18 mouse cellular contexts compared by ENCODE assay signal in the genomic region with DNA sequence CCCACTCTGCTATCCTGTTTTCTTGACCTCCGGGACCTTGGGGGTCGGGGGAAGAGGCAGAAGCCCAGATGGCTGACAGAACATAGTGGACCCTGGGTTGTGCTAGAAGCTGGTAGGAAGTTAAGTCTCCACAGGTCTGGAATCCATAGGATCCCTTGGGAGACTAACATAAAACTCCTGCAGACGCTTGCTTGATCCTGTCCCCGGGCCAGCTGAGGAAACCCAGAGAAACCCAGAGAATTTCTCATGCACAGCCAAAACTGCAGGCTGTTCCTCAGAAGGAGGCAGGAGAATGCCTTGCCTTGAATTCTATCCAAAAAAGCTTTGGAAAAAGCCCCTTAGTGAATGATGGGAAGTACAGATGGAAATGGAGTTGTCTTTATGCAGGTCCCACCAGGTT. TPM values are rescaled to one million over a fixed set of nuclear protein-coding genes. Genes with fewer than 3 reads are reported as not detected.
DNase-seq lines count a peak whose midpoint lies in the region; ATAC-seq lines count a peak whose summit lies in the region.
"Had no signal": no experiment of that assay in that cellular context is flagged by ENCODE, and none has a peak within 500 bp of the region (broad histone marks: within the 10 kb centered on the region; RNA-seq: fewer than 3 reads in every experiment).

No protein-coding gene starts in this region.

- H3K4me2 ChIP-seq in neural tube, embryonic 11.5 days (ENCODE audit: low read depth), result peak overlapping the region; percentile 58
- H3K4me2 ChIP-seq in forebrain, embryonic 16.5 days (ENCODE audit: low read length), result peak overlapping the region; percentile 92
- H3K4me2 ChIP-seq in neural tube, embryonic 15.5 days, result peak overlapping the region; percentile 81
- H3K4me2 ChIP-seq: stomach, embryonic 15.5 days had no signal

- no peak for ATAC-seq in neural tube, embryonic 11.5 days (ENCODE audit: insufficient read depth, low FRiP score, low TSS enrichment)
- no peak for ATAC-seq in forebrain, embryonic 16.5 days
- no peak for ATAC-seq in neural tube, embryonic 15.5 days (ENCODE audit: low FRiP score)
- ATAC-seq: intestine, postnatal 0 days had no signal

- H3K9me3 ChIP-seq in neural tube, embryonic 11.5 days (ENCODE audit: control insufficient read depth, low read length), result no peaks in the 10 kb centered on the region
- H3K9me3 ChIP-seq in forebrain, embryonic 16.5 days (ENCODE audit: control insufficient read depth, low read length), result no peaks in the 10 kb centered on the region
- no peaks in the 10 kb centered on the region for H3K9me3 ChIP-seq in midbrain, embryonic 10.5 days (replicated peaks)
- no peaks in the 10 kb centered on the region for H3K9me3 ChIP-seq in neural tube, embryonic 15.5 days (replicated peaks)
- H3K9me3 ChIP-seq: stomach, embryonic 15.5 days had no signal

- DNase-seq in neural tube, embryonic 11.5 days (ENCODE audit: low spot score), result no peak
- no peak for DNase-seq in neural tube, embryonic 10.5 days (ENCODE audit: extremely low spot score, low spot score)
- DNase-seq in midbrain, embryonic 10.5 days (ENCODE audit: low spot score), result no peak
- no peak for DNase-seq in left cerebral cortex, postnatal 25 days (ENCODE audit: low spot score in 2 of 2)
- DNase-seq in lung, postnatal 25 days (ENCODE audit: low spot score), result no peak
- no peak for DNase-seq in urinary bladder, postnatal 36 days (ENCODE audit: low spot score in 2 of 2)
- DNase-seq: cerebellum, postnatal 25 days; heart, adult 2 months; heart, postnatal 10 days; kidney, postnatal 4 days; lung, postnatal 36 days; thymus, postnatal 4 days had no signal

- peak overlapping the region; percentile 91 for H3K9ac ChIP-seq in neural tube, embryonic 11.5 days (ENCODE audit: low read length)
- peak overlapping the region; percentile 98 for H3K9ac ChIP-seq in forebrain, embryonic 16.5 days (replicated peaks; ENCODE audit: low read depth, low read length)
- peak overlapping the region; percentile 82 for H3K9ac ChIP-seq in neural tube, embryonic 15.5 days (replicated peaks)
- H3K9ac ChIP-seq: liver, embryonic 14.5 days; stomach, embryonic 15.5 days had no signal

- H3K4me1 ChIP-seq in neural tube, embryonic 11.5 days (ENCODE audit: control insufficient read depth, insufficient read depth, low read length), result peaks cover 14% of the 10 kb centered on the region
- H3K4me1 ChIP-seq in forebrain, embryonic 16.5 days (replicated peaks; ENCODE audit: control insufficient read depth, insufficient read depth, low read length), result peaks cover 71% of the 10 kb centered on the region
- peaks cover 71% of the 10 kb centered on the region for H3K4me1 ChIP-seq in midbrain, embryonic 10.5 days
- H3K4me1 ChIP-seq in neural tube, embryonic 15.5 days, result peaks cover 83% of the 10 kb centered on the region

- no peaks in the 10 kb centered on the region; the same call in 1 of the 2 replicates for H3K36me3 ChIP-seq in neural tube, embryonic 11.5 days (ENCODE audit: control insufficient read depth, insufficient read depth, low read length)
- H3K36me3 ChIP-seq in forebrain, embryonic 16.5 days (ENCODE audit: control insufficient read depth, insufficient read depth), result no peaks in the 10 kb centered on the region; the same call in 1 of the 2 replicates
- no peaks in the 10 kb centered on the region for H3K36me3 ChIP-seq in midbrain, embryonic 10.5 days
- peaks cover 3% of the 10 kb centered on the region; the same call in 1 of the 2 replicates for H3K36me3 ChIP-seq in neural tube, embryonic 15.5 days
- H3K36me3 ChIP-seq: stomach, embryonic 15.5 days had no signal

- 0 out of 2 replicates have a peak overlapping the region, but pooled peaks have one; percentile 97 for H3K27ac ChIP-seq in neural tube, embryonic 11.5 days (ENCODE audit: low read depth, low read length)
- H3K27ac ChIP-seq in forebrain, embryonic 16.5 days (ENCODE audit: low read length), result peak overlapping the region; percentile 76
- H3K27ac ChIP-seq in midbrain, embryonic 10.5 days (replicated peaks), result no peak overlapping the region; the same call in 1 of the 2 replicates
- H3K27ac ChIP-seq in neural tube, embryonic 15.5 days (replicated peaks), result peak overlapping the region; percentile 95
- H3K27ac ChIP-seq: heart, adult 2 months; liver, embryonic 14.5 days; stomach, embryonic 15.5 days had no signal

- peaks cover 6% of the 10 kb centered on the region; the same call in 1 of the 2 replicates for H3K27me3 ChIP-seq in neural tube, embryonic 11.5 days (ENCODE audit: control insufficient read depth, insufficient read depth, low read length)
- H3K27me3 ChIP-seq in forebrain, embryonic 16.5 days (replicated peaks; ENCODE audit: control insufficient read depth, insufficient read depth, low read length), result no peaks in the 10 kb centered on the region
- peaks cover 82% of the 10 kb centered on the region for H3K27me3 ChIP-seq in midbrain, embryonic 10.5 days (ENCODE audit: low read depth, poor library complexity, severe bottlenecking)
- no peaks in the 10 kb centered on the region for H3K27me3 ChIP-seq in neural tube, embryonic 15.5 days (replicated peaks)

- intact Hi-C loops in left cerebral cortex, postnatal 25 days (cut with DNase I), result no loop called here

- H3K4me3 ChIP-seq in neural tube, embryonic 11.5 days (ENCODE audit: low read depth, low read length), result peak overlapping the region; percentile 71
- H3K4me3 ChIP-seq in forebrain, embryonic 16.5 days (replicated peaks; ENCODE audit: low read length), result peak overlapping the region; percentile 96
- peak overlapping the region; percentile 72 for H3K4me3 ChIP-seq in midbrain, embryonic 10.5 days
- H3K4me3 ChIP-seq in neural tube, embryonic 15.5 days (replicated peaks), result peak overlapping the region; percentile 72
- H3K4me3 ChIP-seq: heart, adult 2 months; stomach, embryonic 15.5 days had no signal

- 67% methylated on average over 4 of the region's 4 CpGs for WGBS in neural tube, embryonic 11.5 days
- WGBS in forebrain, embryonic 16.5 days, result 52% methylated on average over 4 of the region's 4 CpGs
- WGBS in midbrain, embryonic 10.5 days, result 73% methylated on average over 4 of the region's 4 CpGs
- 31% methylated on average over 4 of the region's 4 CpGs for WGBS in neural tube, embryonic 15.5 days

RNA-seq across cellular contexts. Expression of a gene that starts 2.1 kb away (rescaled TPM):
- polyA plus RNA-seq in neural tube, embryonic 11.5 days (2014; fragmentation: Nextera tagmentation; extraction: Ambion mirVana), result 23.0 and 25.1 TPM in 2 replicates
- 16.9 and 17.2 TPM in 2 replicates for polyA plus RNA-seq in forebrain, embryonic 16.5 days (2015; fragmentation: Nextera tagmentation; extraction: Ambion mirVana)
- polyA plus RNA-seq in midbrain, embryonic 10.5 days (2016; fragmentation: Nextera tagmentation; extraction: Ambion mirVana), result 2.2 and 4.7 TPM in 2 replicates
- polyA plus RNA-seq in neural tube, embryonic 15.5 days (2015; fragmentation: Nextera tagmentation; extraction: Ambion mirVana), result 7.5 and 9.2 TPM in 2 replicates
- 10 to 100 TPM; 15.2 to 18.5 TPM for total RNA-seq in left cerebral cortex, postnatal 25 days (2021)
- total RNA-seq: gastrocnemius, adult 18-20 months; heart, adult 2 months; heart, postnatal 10 days had no signal
- polyA plus RNA-seq: heart, adult 2 months; intestine, postnatal 0 days had no signal

RNA-seq across cellular contexts. Expression of a gene that starts 21.9 kb away (rescaled TPM):
- polyA plus RNA-seq in neural tube, embryonic 11.5 days (2014; fragmentation: Nextera tagmentation; extraction: Ambion mirVana), result 17.5 and 18.8 TPM in 2 replicates
- 11.4 and 13.6 TPM in 2 replicates for polyA plus RNA-seq in forebrain, embryonic 16.5 days (2015; fragmentation: Nextera tagmentation; extraction: Ambion mirVana)
- polyA plus RNA-seq in midbrain, embryonic 10.5 days (2016; fragmentation: Nextera tagmentation; extraction: Ambion mirVana), result 14.8 and 18.5 TPM in 2 replicates
- polyA plus RNA-seq in neural tube, embryonic 15.5 days (2015; fragmentation: Nextera tagmentation; extraction: Ambion mirVana), result 25.8 and 27.7 TPM in 2 replicates
- 10 to 100 TPM; 85.6 to 96.7 TPM for total RNA-seq in left cerebral cortex, postnatal 25 days (2021)

RNA-seq across cellular contexts. Expression of a gene that starts 60.0 kb away (rescaled TPM):
- polyA plus RNA-seq in neural tube, embryonic 11.5 days (2014; fragmentation: Nextera tagmentation; extraction: Ambion mirVana), result 40.9 and 41.0 TPM in 2 replicates
- 1.3 and 1.5 TPM in 2 replicates for polyA plus RNA-seq in forebrain, embryonic 16.5 days (2015; fragmentation: Nextera tagmentation; extraction: Ambion mirVana)
- 1.9 and 3.0 TPM in 2 replicates for polyA plus RNA-seq in midbrain, embryonic 10.5 days (2016; fragmentation: Nextera tagmentation; extraction: Ambion mirVana)
- polyA plus RNA-seq in neural tube, embryonic 15.5 days (2015; fragmentation: Nextera tagmentation; extraction: Ambion mirVana), result 2.1 and 4.0 TPM in 2 replicates
- 1 to 10 TPM in 1 of 2 experiments, under 1 TPM in 1; 0.76 to 1.1 TPM for total RNA-seq in left cerebral cortex, postnatal 25 days (2021)
